Mouse (Mus musculus): ENCODE data around the gene Ghrhr.

DNA sequence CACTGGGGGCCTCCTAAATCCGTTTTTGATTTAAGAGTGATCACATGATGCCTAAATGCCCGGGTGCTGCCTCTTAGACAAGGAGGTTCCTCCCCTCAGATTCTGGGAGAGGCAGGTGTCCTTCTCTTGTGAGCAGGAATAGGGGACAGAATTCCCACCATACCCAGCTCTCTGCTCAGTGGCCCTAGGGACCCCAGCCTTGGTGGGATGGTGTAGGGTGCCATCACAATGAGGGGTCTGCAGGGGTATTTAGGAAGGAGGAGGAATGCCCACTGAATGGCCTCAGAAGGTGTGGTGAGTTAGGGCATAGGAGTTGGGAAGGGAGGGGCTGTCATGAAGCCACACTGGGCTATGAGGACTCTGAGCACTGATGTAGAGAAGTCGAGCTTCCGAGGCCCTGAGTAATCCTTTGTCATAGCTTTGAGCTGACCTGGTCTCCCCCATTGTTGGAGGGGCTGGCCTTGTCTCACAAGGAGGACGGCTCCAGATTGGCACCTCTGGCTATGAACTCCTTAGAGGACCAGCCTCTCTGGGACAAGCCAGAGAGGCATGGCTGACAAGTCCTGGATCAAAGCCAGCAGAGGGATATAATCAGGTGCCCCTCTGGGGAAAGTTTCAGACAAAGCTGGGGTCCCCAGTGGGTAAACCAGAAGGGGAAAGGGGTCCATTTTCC is 43.9 kb upstream of the Ghrhr start:
- no peak for TF ChIP-seq CTCF (IDR thresholded peaks at IDR 0.05; ENCODE audit: low read depth)
- no peak for TF ChIP-seq EP300 (IDR thresholded peaks at IDR 0.05; ENCODE audit: low read depth)

Data from heart, postnatal 0 days (tissue).